ENCODE assay signal across 8 mouse cellular contexts in the genomic region with DNA sequence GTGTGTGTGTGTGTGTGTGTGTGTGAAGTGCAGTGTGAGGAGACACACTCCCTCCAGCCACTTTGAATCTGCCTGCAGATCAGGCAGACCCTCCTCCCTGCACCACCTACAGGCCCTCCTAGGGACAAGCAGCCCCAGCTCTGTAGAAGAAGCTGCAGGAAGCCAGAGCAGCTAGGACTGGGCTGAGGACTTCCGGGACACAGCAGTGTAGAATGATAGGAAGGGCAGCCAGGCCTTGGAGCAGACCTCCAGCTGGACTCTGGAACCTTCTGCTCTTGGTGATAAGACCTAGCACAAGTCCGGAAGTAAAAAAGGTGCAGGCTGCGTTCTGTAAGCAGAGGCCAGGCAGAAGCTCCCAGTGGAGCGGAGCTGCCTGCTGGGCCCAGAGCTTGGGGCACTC.
DNase-seq lines count a peak whose midpoint lies in the region; ATAC-seq and TF ChIP-seq lines count a peak whose summit lies in the region.

No protein-coding gene starts in this region.

- TF ChIP-seq CTCF in liver, adult 2 months (IDR thresholded peaks at IDR 0.05; ENCODE audit: low read depth, low read length) = peak; percentile 45

- H3K4me3 ChIP-seq in forebrain, embryonic 10.5 days = no peak overlapping the region
- H3K4me3 ChIP-seq in forebrain, embryonic 14.5 days (ENCODE audit: low read depth, low read length) = no peak overlapping the region
- H3K4me3 ChIP-seq in heart, embryonic 12.5 days = no peak overlapping the region
- H3K4me3 ChIP-seq in liver, adult 2 months (ENCODE audit: insufficient read depth, low read depth, low read length) = no peak overlapping the region

- intact Hi-C loops in left cerebral cortex, postnatal 4 days (cut with DNase I) = no loop called here

- ATAC-seq in forebrain, embryonic 14.5 days = no peak
- peak; percentile 91 for ATAC-seq in heart, embryonic 12.5 days (ENCODE audit: insufficient number of reproducible peaks, low FRiP score)

- peak overlapping the region; percentile 75 for H3K27ac ChIP-seq in forebrain, embryonic 10.5 days
- H3K27ac ChIP-seq in forebrain, embryonic 14.5 days (ENCODE audit: low read depth, low read length) = no peak overlapping the region
- peak overlapping the region; percentile 86 for H3K27ac ChIP-seq in heart, embryonic 12.5 days (ENCODE audit: poor library complexity, severe bottlenecking)
- peak overlapping the region; percentile 6; the same call in 1 of the 2 replicates for H3K27ac ChIP-seq in liver, adult 2 months (replicated peaks; ENCODE audit: insufficient read depth, low read depth, low read length)

- WGBS in forebrain, embryonic 10.5 days = 55% methylated on average over 4 of the region's 4 CpGs
- WGBS in forebrain, embryonic 14.5 days = 58% methylated on average over 4 of the region's 4 CpGs
- WGBS in heart, embryonic 12.5 days = 18% methylated on average over 4 of the region's 4 CpGs
- WGBS in liver, adult 2 months = 44% methylated on average over 4 of the region's 4 CpGs

- no peak overlapping the region for H3K9ac ChIP-seq in forebrain, embryonic 14.5 days (ENCODE audit: low read length)
- H3K9ac ChIP-seq in heart, embryonic 12.5 days = peak overlapping the region; percentile 48; the same call in 1 of the 2 replicates
- H3K9ac ChIP-seq in liver, adult 2 months (ENCODE audit: low read depth, low read length) = no peak overlapping the region

- no peak overlapping the region for H3K4me2 ChIP-seq in forebrain, embryonic 14.5 days (ENCODE audit: low read length)
- 0 out of 2 replicates have a peak overlapping the region, but pooled peaks have one; percentile 4 for H3K4me2 ChIP-seq in heart, embryonic 12.5 days

- H3K4me1 ChIP-seq in forebrain, embryonic 10.5 days = peaks cover 13% of the 10 kb centered on the region
- no peaks in the 10 kb centered on the region for H3K4me1 ChIP-seq in forebrain, embryonic 14.5 days (ENCODE audit: control insufficient read depth, insufficient read depth, low read length)
- peaks cover 21% of the 10 kb centered on the region for H3K4me1 ChIP-seq in heart, embryonic 12.5 days (replicated peaks)
- H3K4me1 ChIP-seq in liver, adult 2 months (ENCODE audit: control insufficient read depth, insufficient read depth, low read length) = no peaks in the 10 kb centered on the region; the same call in 1 of the 2 replicates

- no peaks in the 10 kb centered on the region for H3K36me3 ChIP-seq in forebrain, embryonic 10.5 days (replicated peaks)
- H3K36me3 ChIP-seq in forebrain, embryonic 14.5 days (ENCODE audit: control insufficient read depth, insufficient read depth, low read length) = no peaks in the 10 kb centered on the region
- H3K36me3 ChIP-seq in heart, embryonic 12.5 days = no peaks in the 10 kb centered on the region
- no peaks in the 10 kb centered on the region for H3K36me3 ChIP-seq in liver, adult 2 months (ENCODE audit: control insufficient read depth, insufficient read depth, low read length)

- no peaks in the 10 kb centered on the region for H3K27me3 ChIP-seq in forebrain, embryonic 10.5 days (ENCODE audit: poor library complexity, severe bottlenecking)
- no peaks in the 10 kb centered on the region for H3K27me3 ChIP-seq in forebrain, embryonic 14.5 days (replicated peaks; ENCODE audit: control insufficient read depth, insufficient read depth, low read length)
- H3K27me3 ChIP-seq in heart, embryonic 12.5 days (replicated peaks) = no peaks in the 10 kb centered on the region
- no peaks in the 10 kb centered on the region for H3K27me3 ChIP-seq in liver, adult 2 months (ENCODE audit: control insufficient read depth, insufficient read depth, low read length)

- H3K79me2 ChIP-seq in liver, adult 2 months (ENCODE audit: control insufficient read depth, insufficient read depth, low read length) = no peaks in the 10 kb centered on the region

- no peaks in the 10 kb centered on the region for H3K9me3 ChIP-seq in forebrain, embryonic 10.5 days
- H3K9me3 ChIP-seq in forebrain, embryonic 14.5 days (replicated peaks; ENCODE audit: control insufficient read depth, low read length) = no peaks in the 10 kb centered on the region
- H3K9me3 ChIP-seq in heart, embryonic 12.5 days (replicated peaks) = no peaks in the 10 kb centered on the region

- no peak for TF ChIP-seq POLR2A in liver, adult 2 months (IDR thresholded peaks at IDR 0.05; ENCODE audit: extremely low read depth, insufficient read depth, low read length)

- DNase-seq in forebrain, embryonic 10.5 days (ENCODE audit: extremely low spot score, low spot score) = no peak
- DNase-seq in forebrain, embryonic 14.5 days (ENCODE audit: low spot score) = no peak
- DNase-seq in ZHBTc4 (ENCODE audit: low read depth, low spot score) = peak; percentile 74
- peak; percentile 69 for DNase-seq in liver, adult 2 months (ENCODE audit: extremely low read depth, low read depth, low spot score)
- DNase-seq in retina, postnatal 1 day = peak; percentile 44
- DNase-seq in left cerebral cortex, postnatal 4 days = no peak
- DNase-seq in ovary, postnatal 10 days (ENCODE audit: low spot score) = no peak

Comparison
In these comparisons a context has a peak if more than half of its experiments do, and no peak if none do; other contexts are left out.
1. DNase-seq: peak in ZHBTc4 (single experiment), liver, adult 2 months (single experiment) and retina, postnatal 1 day (single experiment); none in forebrain, embryonic 10.5 days (single experiment), forebrain, embryonic 14.5 days (single experiment), left cerebral cortex, postnatal 4 days (single experiment) and ovary, postnatal 10 days (single experiment).